Mouse (Mus musculus) spleen, adult 2 months (tissue): ENCODE measurements around the gene BC055324.

Experiments
- CTCF ChIP-seq: fragments of 200-500 bp; IDR thresholded peaks from 2 replicates; pipeline ENCODE4 v1.5.1; 2011; ENCODE audit warnings: mild to moderate bottlenecking, inconsistent platforms; ENCODE audit not compliant: insufficient read depth, insufficient read length, insufficient replicate concordance; ENCODE audit errors: extremely low read depth
- POLR2A ChIP-seq: fragments of 200-500 bp; IDR thresholded peaks from 2 replicates; pipeline ENCODE4 v1.6.1; 2011; ENCODE audit warnings: low read depth, low read length, inconsistent platforms

DNA sequence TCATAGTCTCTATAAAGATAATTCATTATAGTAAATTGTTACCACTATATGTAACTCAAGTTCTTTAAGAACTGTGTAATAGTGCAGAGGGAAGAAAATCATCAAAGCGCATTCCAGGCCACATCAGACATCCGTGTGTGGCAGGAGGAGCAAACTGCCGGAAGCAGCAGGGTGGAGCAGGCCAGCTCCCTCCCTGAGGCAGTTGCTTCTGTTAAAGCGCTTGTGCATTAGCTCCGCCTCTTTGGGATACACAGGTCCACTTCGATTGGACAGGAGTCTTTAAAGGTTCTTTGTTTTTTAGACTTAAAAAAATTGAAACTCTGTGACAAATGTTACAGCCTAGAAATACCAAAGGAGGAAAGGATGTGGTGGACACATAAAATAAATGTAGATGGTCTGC lies 52.5 kb downstream of the BC055324 start:
- TF ChIP-seq CTCF (no peak), POLR2A (no peak)
